Mouse (Mus musculus) heart, embryonic 15.5 days (tissue): ENCODE data around the gene Casp4. TPM values are rescaled to one million over a fixed set of nuclear protein-coding genes. Genes with fewer than 3 reads are reported as not detected.
A peak's percentile ranks its signal among the peaks of the same experiment; 100 is the strongest.

Source experiments
- ATAC-seq: fragments of 200-750 bp; cut with Nextera tagmentation; replicated peaks from 2 replicates; pipeline ENCODE4 v1.8.0; 2017; ENCODE audit warnings: low read depth, moderate TSS enrichment; ENCODE audit not compliant: insufficient number of reproducible peaks, insufficient read depth, low FRiP score
- H3K27ac ChIP-seq: fragments of 300-500 bp; sonication (generic); 2 replicates; pipeline ENCODE4 v1.5.1; 2015; ENCODE audit warnings: mild to moderate bottlenecking, inconsistent platforms
- H3K27me3 ChIP-seq: fragments of 300-500 bp; sonication (generic); 2 replicates; pipeline ENCODE4 v1.6.1; 2015; ENCODE audit warnings: inconsistent platforms
- H3K36me3 ChIP-seq: fragments of 300-500 bp; sonication (generic); 2 replicates; pipeline ENCODE4 v1.6.1; 2015; ENCODE audit warnings: mild to moderate bottlenecking, inconsistent platforms
- H3K4me1 ChIP-seq: fragments of 300-500 bp; sonication (generic); replicated peaks from 2 replicates; pipeline ENCODE4 v1.6.1; 2015; ENCODE audit warnings: inconsistent platforms
- H3K4me2 ChIP-seq: fragments of 300-500 bp; sonication (generic); 2 replicates; pipeline ENCODE4 v1.6.1; 2015; ENCODE audit warnings: inconsistent platforms, mild to moderate bottlenecking, moderate library complexity
- H3K4me3 ChIP-seq: fragments of 300-500 bp; sonication (generic); 2 replicates; pipeline ENCODE4 v1.5.1; 2015; ENCODE audit warnings: mild to moderate bottlenecking, inconsistent platforms
- H3K9ac ChIP-seq: fragments of 300-500 bp; sonication (generic); 2 replicates; pipeline ENCODE4 v1.6.1; 2015; ENCODE audit warnings: mild to moderate bottlenecking, inconsistent platforms
- H3K9me3 ChIP-seq: fragments of 300-500 bp; sonication (generic); replicated peaks from 2 replicates; pipeline ENCODE4 v1.6.1; 2016; ENCODE audit warnings: inconsistent platforms
- WGBS: fragments of 180-500 bp; shearing (Covaris S2); methylation state at CpG from one replicate; pipeline ENCODE4 v1.1.7; 2015; ENCODE audit warnings: mixed read lengths; 5-methylcytosine and 5-hydroxymethylcytosine counted together
- polyA plus RNA-seq: library from polyadenylated mRNA; unstranded; fragments of >200 nt; fragmentation: Nextera tagmentation; extraction: Ambion mirVana; gene quantifications from 2 replicates; pipeline ENCODE4 v1.2.1, GENCODE M21; 2015

The Casp4 gene
- polyA plus RNA-seq, result 2.1 and 2.6 TPM in 2 replicates

GRCm38 (mm10) chr9:5308561-5308960 is at the start of gene Casp4:
TSS of gene Casp4 (plus strand) at chr9:5308828.
- peak within 1 kb of the TSS; percentile 37 for H3K4me2 ChIP-seq
- WGBS, result 34% methylated on average over 5 of the region's 5 CpGs
- H3K27ac ChIP-seq, result no peak within 1 kb of the TSS
- no peaks in the 10 kb centered on the region for H3K27me3 ChIP-seq
- no peak within 1 kb of the TSS for H3K9ac ChIP-seq
- no peak for ATAC-seq
- H3K4me3 ChIP-seq, result peak within 1 kb of the TSS; percentile 28
- H3K36me3 ChIP-seq, result no peaks in the 10 kb centered on the region
- no peaks in the 10 kb centered on the region for H3K4me1 ChIP-seq
- no peaks in the 10 kb centered on the region for H3K9me3 ChIP-seq

GRCm38 (mm10) chr9:5263951-5264475 is 44.6 kb upstream of the Casp4 start:
- no peaks in the 10 kb centered on the region for H3K27me3 ChIP-seq
- no peak overlapping the region for H3K4me3 ChIP-seq
- H3K9ac ChIP-seq, result no peak overlapping the region
- no peaks in the 10 kb centered on the region for H3K9me3 ChIP-seq
- H3K36me3 ChIP-seq, result no peaks in the 10 kb centered on the region
- H3K4me1 ChIP-seq, result no peaks in the 10 kb centered on the region
- H3K4me2 ChIP-seq, result no peak overlapping the region
- no peak overlapping the region for H3K27ac ChIP-seq
- 66% methylated on average over 2 of the region's 2 CpGs for WGBS
- no peak for ATAC-seq

- Histone ChIP-seq H3K4me2 (no peak overlapping the region), H3K27ac (no peak overlapping the region), H3K9ac (no peak overlapping the region), H3K27me3 (no peaks in the 10 kb centered on the region), H3K4me1 (no peaks in the 10 kb centered on the region), H3K9me3 (no peaks in the 10 kb centered on the region), H3K4me3 (no peak overlapping the region), H3K36me3 (no peaks in the 10 kb centered on the region)
- no peak for ATAC-seq
- 78% methylated on average over 2 of the region's 2 CpGs for WGBS
Measured at GRCm38 (mm10) chr9:5270274-5270673, 38.4 kb upstream of the Casp4 start.

GRCm38 (mm10) chr9:5270884-5271283 is 37.7 kb upstream of the Casp4 start:
- WGBS, result 58% methylated on average over 1 of the region's 1 CpGs
- Histone ChIP-seq H3K4me3 (no peak overlapping the region), H3K27me3 (no peaks in the 10 kb centered on the region), H3K27ac (no peak overlapping the region), H3K36me3 (no peaks in the 10 kb centered on the region), H3K4me1 (no peaks in the 10 kb centered on the region), H3K4me2 (no peak overlapping the region), H3K9me3 (no peaks in the 10 kb centered on the region), H3K9ac (no peak overlapping the region)
- ATAC-seq, result no peak

GRCm38 (mm10) chr9:5271334-5271845 is 37.2 kb upstream of the Casp4 start:
- ATAC-seq, result 0 out of 2 replicates have a peak, but pooled peaks have one; percentile 39
- no peaks in the 10 kb centered on the region for H3K9me3 ChIP-seq
- no peaks in the 10 kb centered on the region for H3K4me1 ChIP-seq
- H3K36me3 ChIP-seq, result no peaks in the 10 kb centered on the region
- no peak overlapping the region for H3K4me3 ChIP-seq
- 41% methylated on average over 6 of the region's 6 CpGs for WGBS
- H3K27me3 ChIP-seq, result no peaks in the 10 kb centered on the region
- no peak overlapping the region for H3K27ac ChIP-seq
- no peak overlapping the region for H3K9ac ChIP-seq
- H3K4me2 ChIP-seq, result no peak overlapping the region

GRCm38 (mm10) chr9:5286071-5286470 is 22.6 kb upstream of the Casp4 start:
- H3K4me1 ChIP-seq, result no peaks in the 10 kb centered on the region
- no peak overlapping the region for H3K27ac ChIP-seq
- no peak overlapping the region for H3K4me3 ChIP-seq
- WGBS, result 68% methylated on average over 2 of the region's 2 CpGs
- no peak overlapping the region for H3K9ac ChIP-seq
- H3K27me3 ChIP-seq, result no peaks in the 10 kb centered on the region
- H3K9me3 ChIP-seq, result no peaks in the 10 kb centered on the region
- no peaks in the 10 kb centered on the region for H3K36me3 ChIP-seq
- no peak overlapping the region for H3K4me2 ChIP-seq
- no peak for ATAC-seq

GRCm38 (mm10) chr9:5286597-5286996 is 22.0 kb upstream of the Casp4 start:
- no peaks in the 10 kb centered on the region for H3K4me1 ChIP-seq
- H3K9me3 ChIP-seq, result no peaks in the 10 kb centered on the region
- ATAC-seq, result no peak
- H3K27ac ChIP-seq, result no peak overlapping the region
- H3K27me3 ChIP-seq, result no peaks in the 10 kb centered on the region
- no peak overlapping the region for H3K4me3 ChIP-seq
- H3K36me3 ChIP-seq, result no peaks in the 10 kb centered on the region
- H3K4me2 ChIP-seq, result no peak overlapping the region
- no peak overlapping the region for H3K9ac ChIP-seq

- Histone ChIP-seq H3K9me3 (no peaks in the 10 kb centered on the region), H3K4me1 (no peaks in the 10 kb centered on the region), H3K4me3 (no peak overlapping the region), H3K27me3 (no peaks in the 10 kb centered on the region), H3K27ac (no peak overlapping the region), H3K9ac (no peak overlapping the region), H3K4me2 (no peak overlapping the region), H3K36me3 (no peaks in the 10 kb centered on the region)
- WGBS, result 62% methylated on average over 2 of the region's 2 CpGs
- ATAC-seq, result no peak
Measured at GRCm38 (mm10) chr9:5296354-5297237, 12.0 kb upstream of the Casp4 start.

- Histone ChIP-seq H3K4me1 (no peaks in the 10 kb centered on the region), H3K4me2 (no peak within 1 kb of the TSS), H3K9ac (no peak within 1 kb of the TSS), H3K27ac (no peak within 1 kb of the TSS), H3K4me3 (no peak within 1 kb of the TSS), H3K27me3 (no peaks in the 10 kb centered on the region), H3K9me3 (no peaks in the 10 kb centered on the region), H3K36me3 (no peaks in the 10 kb centered on the region)
- WGBS, result 72% methylated on average over 11 of the region's 11 CpGs
- ATAC-seq, result no peak
Measured at GRCm38 (mm10) chr9:5298329-5299131, 10.1 kb upstream of the Casp4 start, which contains the start of gene Casp1. TSS of gene Casp1 (plus strand) at chr9:5298517.

- H3K27ac ChIP-seq, result no peak overlapping the region
- H3K27me3 ChIP-seq, result no peaks in the 10 kb centered on the region
- H3K4me2 ChIP-seq, result no peak overlapping the region
- 80% methylated on average over 2 of the region's 2 CpGs for WGBS
- H3K4me1 ChIP-seq, result no peaks in the 10 kb centered on the region
- H3K36me3 ChIP-seq, result no peaks in the 10 kb centered on the region
- H3K4me3 ChIP-seq, result no peak overlapping the region
- H3K9me3 ChIP-seq, result no peaks in the 10 kb centered on the region
- no peak for ATAC-seq
- H3K9ac ChIP-seq, result no peak overlapping the region
Measured at GRCm38 (mm10) chr9:5299132-5299381, 9.6 kb upstream of the Casp4 start.

- Histone ChIP-seq H3K36me3 (no peaks in the 10 kb centered on the region), H3K27ac (no peak overlapping the region), H3K4me2 (no peak overlapping the region), H3K27me3 (no peaks in the 10 kb centered on the region), H3K4me1 (no peaks in the 10 kb centered on the region), H3K4me3 (no peak overlapping the region), H3K9ac (no peak overlapping the region), H3K9me3 (no peaks in the 10 kb centered on the region)
- no peak for ATAC-seq
Measured at GRCm38 (mm10) chr9:5310112-5310511, 1.5 kb downstream of the Casp4 start.
